Mouse (Mus musculus): ENCODE measurements at regions not wholly inside any gene's neighbourhood (a gene's known extent, or its start where the extent isn't known, plus 50 kb on each side); places are given as distances from the start of the nearest gene placed in this dataset.
"Not testable (repeated sequence)": the region's sequence is repeated elsewhere in the genome, so short reads cannot be mapped to it uniquely, and the experiment has no call there.

- DNase-seq, result no peak
Measured at GRCm38 (mm10) chr2:114454901-114455300, 199.9 kb downstream of the Dph6 start.

- no peak for DNase-seq
Measured at GRCm38 (mm10) chr2:114450185-114450584, 204.6 kb downstream of the Dph6 start.

GRCm38 (mm10) chr2:114443801-114444200 is 211.0 kb downstream of the Dph6 start:
- DNase-seq, result no peak

GRCm38 (mm10) chr2:114440943-114441342 is 213.8 kb downstream of the Dph6 start:
- no peak for DNase-seq

- no peak for DNase-seq
Measured at GRCm38 (mm10) chr2:114439668-114440067, 215.1 kb downstream of the Dph6 start.

- no peak for DNase-seq
Measured at GRCm38 (mm10) chr2:114438048-114438447, 216.7 kb downstream of the Dph6 start.

GRCm38 (mm10) chr2:114427426-114428157 is 226.3 kb upstream of the Zfp770 start:
- DNase-seq, result peak; percentile 15

GRCm38 (mm10) chr2:114419346-114419745 is 218.1 kb upstream of the Zfp770 start:
- no peak for DNase-seq

GRCm38 (mm10) chr2:114413013-114413412 is 211.7 kb upstream of the Zfp770 start:
- no peak for DNase-seq

GRCm38 (mm10) chr2:114411940-114412715 is 210.9 kb upstream of the Zfp770 start:
- no peak for DNase-seq

- DNase-seq, result no peak
Measured at GRCm38 (mm10) chr2:114410717-114411116, 209.4 kb upstream of the Zfp770 start.

- DNase-seq, result no peak
Measured at GRCm38 (mm10) chr2:114409542-114409941, 208.3 kb upstream of the Zfp770 start.

GRCm38 (mm10) chr2:114407408-114407807 is 206.1 kb upstream of the Zfp770 start:
- no peak for DNase-seq

GRCm38 (mm10) chr2:114384566-114384965 is 183.3 kb upstream of the Zfp770 start:
- DNase-seq, result no peak

GRCm38 (mm10) chr2:114378844-114379533 is 177.7 kb upstream of the Zfp770 start:
- DNase-seq, result no peak

GRCm38 (mm10) chr2:114373476-114373875 is 172.2 kb upstream of the Zfp770 start:
- DNase-seq, result no peak

- not testable (repeated sequence) for DNase-seq
Measured at GRCm38 (mm10) chr2:114353876-114354275, 152.6 kb upstream of the Zfp770 start.

GRCm38 (mm10) chr2:114340578-114341293 is 139.5 kb upstream of the Zfp770 start:
- DNase-seq, result peak; percentile 5

- no peak for DNase-seq
Measured at GRCm38 (mm10) chr2:114301746-114302145, 100.5 kb upstream of the Zfp770 start.

- no peak for DNase-seq
Measured at GRCm38 (mm10) chr2:114295110-114295509, 93.8 kb upstream of the Zfp770 start.

- DNase-seq, result no peak
Measured at GRCm38 (mm10) chr2:114291387-114291786, 90.1 kb upstream of the Zfp770 start.

GRCm38 (mm10) chr2:114275536-114275935 is 74.3 kb upstream of the Zfp770 start:
- no peak for DNase-seq
